16 mouse cellular contexts compared by ENCODE assay signal in the genomic region with DNA sequence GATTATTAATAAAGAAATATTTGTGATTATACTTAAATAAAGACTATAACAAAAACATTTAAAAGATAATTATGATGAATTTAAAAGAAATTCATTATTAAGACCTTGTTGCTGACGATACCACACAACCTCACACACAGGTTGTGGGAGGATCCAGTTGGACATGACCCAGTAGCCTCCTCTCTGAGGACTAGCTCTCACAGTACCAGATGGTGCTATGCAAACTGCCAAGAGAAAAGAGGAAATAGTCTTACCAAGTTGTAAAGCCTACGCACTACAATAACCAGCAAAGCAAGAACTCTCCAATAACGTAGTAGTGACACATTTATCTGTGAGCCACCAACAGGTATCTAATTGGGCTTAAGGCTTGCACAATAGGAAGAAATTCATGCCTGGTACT.
DNase-seq lines count a peak whose midpoint lies in the region; ATAC-seq lines count a peak whose summit lies in the region.
"Had no signal": no experiment of that assay in that cellular context is flagged by ENCODE, and none has a peak within 500 bp of the region (broad histone marks: within the 10 kb centered on the region; RNA-seq: fewer than 3 reads in every experiment).

No protein-coding gene starts in this region.

- peak; percentile 56; the same call in 1 of the 2 replicates for ATAC-seq in cerebellum, adult (ENCODE audit: insufficient number of reproducible peaks, low FRiP score, low TSS enrichment)
- ATAC-seq: forebrain, embryonic 14.5 days had no signal

- no peak for DNase-seq in cerebellum, postnatal 4 days (ENCODE audit: low spot score in 2 of 2)
- DNase-seq in layer of hippocampus, adult 8-10 months (ENCODE audit: low spot score in 2 of 2) = peak; percentile 9 to 14
- no peak for DNase-seq in layer of hippocampus, postnatal 10 days (ENCODE audit: low spot score in 2 of 2)
- DNase-seq in cerebellum, adult 11-12 months = peak; percentile 65
- peak; percentile 80 to 83 for DNase-seq in cerebellum, postnatal 10 days
- DNase-seq in kidney, adult 8-10 months = no peak
- no peak for DNase-seq in adrenal gland, adult (ENCODE audit: inconsistent age in 2 of 2, low spot score in 1 of 2)
- DNase-seq: adrenal gland, postnatal 14 days; heart, postnatal 36 days; kidney, adult 11 months; kidney, postnatal 4 days; liver, embryonic 13.5 days; lung, embryonic 14.5 days; thymus, postnatal 36 days had no signal

Comparison
In these comparisons a context has a peak if more than half of its experiments do, and no peak if none do; other contexts are left out.
1. DNase-seq: peak in layer of hippocampus, adult 8-10 months (2 of 2), cerebellum, adult 11-12 months (single experiment) and cerebellum, postnatal 10 days (2 of 2); none in cerebellum, postnatal 4 days (0 of 2), layer of hippocampus, postnatal 10 days (0 of 2), kidney, adult 8-10 months (0 of 2) and adrenal gland, adult (0 of 2).